Mouse (Mus musculus): Measurements from ENCODE around the gene Tmem117. TPM values are rescaled to one million over a fixed set of nuclear protein-coding genes. Genes with fewer than 3 reads are reported as not detected.

Gene Tmem117
- polyA plus RNA-seq, 1 experiment from 2014 or later = 0.78 TPM

DNA sequence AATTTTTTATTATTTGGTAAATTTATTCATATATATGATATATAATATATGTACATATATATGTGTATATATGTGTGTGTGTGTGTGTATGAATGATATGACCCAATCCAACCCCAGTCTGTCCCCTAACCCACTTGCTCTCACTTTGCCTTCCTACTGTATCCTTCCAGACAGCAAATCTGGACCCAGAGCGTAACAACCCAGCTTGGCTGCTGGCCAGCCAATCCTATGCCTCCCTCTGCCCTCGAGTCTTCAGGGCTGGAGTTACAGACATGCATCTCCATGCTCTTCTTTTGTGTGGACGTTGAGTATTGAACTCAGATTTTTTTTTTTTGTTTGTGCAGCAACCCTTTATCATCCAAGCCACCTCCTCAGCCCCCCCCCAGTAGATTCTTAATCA is 304.4 kb downstream of the Tmem117 start:
- H3K27ac ChIP-seq = no peak overlapping the region
- no peak overlapping the region for H3K9ac ChIP-seq
- 55% methylated on average over 3 of the region's 3 CpGs for WGBS
- no peak overlapping the region for H3K4me3 ChIP-seq (replicated peaks)
- H3K27me3 ChIP-seq = no peaks in the 10 kb centered on the region
- no peaks in the 10 kb centered on the region for H3K9me3 ChIP-seq
- no peaks in the 10 kb centered on the region for H3K36me3 ChIP-seq (replicated peaks)
- H3K4me1 ChIP-seq = peaks cover 6% of the 10 kb centered on the region; the same call in 1 of the 2 replicates
- ATAC-seq (ENCODE audit: low FRiP score) = 0 out of 2 replicates have a peak, but pooled peaks have one; percentile 17
- H3K4me2 ChIP-seq = no peak overlapping the region

DNA sequence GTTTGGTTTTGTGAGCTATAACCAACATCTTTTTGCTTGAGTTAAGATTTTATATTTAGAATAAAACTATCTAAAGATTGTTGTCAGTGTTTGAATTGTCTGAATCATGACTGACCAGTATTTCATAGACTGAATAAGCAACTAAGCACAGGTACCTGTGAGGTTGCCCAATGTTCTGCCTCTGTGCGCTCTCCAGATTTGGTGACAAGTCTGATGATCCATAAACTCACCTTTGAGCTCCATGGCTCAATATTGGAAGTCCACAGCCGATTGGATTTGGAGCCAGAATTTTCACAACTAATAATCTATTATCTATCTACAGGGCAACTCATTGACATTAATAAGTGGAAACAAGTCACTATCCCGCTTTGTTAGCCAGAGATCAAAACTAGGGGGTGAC is 312.9 kb downstream of the Tmem117 start:
- WGBS = 94% methylated on average over 3 of the region's 3 CpGs
- Histone ChIP-seq H3K9me3 (no peaks in the 10 kb centered on the region), H3K9ac (no peak overlapping the region), H3K4me2 (no peak overlapping the region), H3K4me3 (replicated peaks) (no peak overlapping the region), H3K27me3 (no peaks in the 10 kb centered on the region), H3K36me3 (replicated peaks) (no peaks in the 10 kb centered on the region), H3K27ac (no peak overlapping the region), H3K4me1 (no peaks in the 10 kb centered on the region; the same call in 1 of the 2 replicates)
- ATAC-seq (ENCODE audit: low FRiP score) = no peak

DNA sequence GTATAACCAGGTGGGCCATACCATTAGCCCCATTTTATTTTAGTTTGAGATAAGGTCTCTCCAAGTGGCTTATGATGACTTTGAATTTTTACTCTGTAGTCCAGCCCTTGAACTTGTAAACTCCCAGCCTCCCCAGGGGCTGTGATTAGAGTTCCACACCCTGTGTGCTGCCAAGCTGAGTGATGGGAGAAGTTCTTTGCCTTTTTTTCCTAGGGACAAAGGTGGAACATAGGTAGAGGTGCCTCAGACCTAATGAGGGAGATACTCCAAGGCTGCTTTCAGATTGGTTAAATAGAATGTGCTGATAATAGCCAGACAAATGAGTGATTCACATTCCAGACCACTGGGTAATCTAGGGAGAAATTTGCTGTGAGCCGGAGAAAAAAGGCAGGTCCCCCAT is 313.4 kb downstream of the Tmem117 start:
- Histone ChIP-seq H3K36me3 (replicated peaks) (no peaks in the 10 kb centered on the region), H3K9me3 (no peaks in the 10 kb centered on the region), H3K4me3 (replicated peaks) (no peak overlapping the region), H3K27me3 (no peaks in the 10 kb centered on the region), H3K27ac (no peak overlapping the region), H3K9ac (no peak overlapping the region), H3K4me1 (no peaks in the 10 kb centered on the region; the same call in 1 of the 2 replicates), H3K4me2 (no peak overlapping the region)
- no peak for ATAC-seq (ENCODE audit: low FRiP score)
- WGBS = 27% methylated on average over 1 of the region's 1 CpGs

DNA sequence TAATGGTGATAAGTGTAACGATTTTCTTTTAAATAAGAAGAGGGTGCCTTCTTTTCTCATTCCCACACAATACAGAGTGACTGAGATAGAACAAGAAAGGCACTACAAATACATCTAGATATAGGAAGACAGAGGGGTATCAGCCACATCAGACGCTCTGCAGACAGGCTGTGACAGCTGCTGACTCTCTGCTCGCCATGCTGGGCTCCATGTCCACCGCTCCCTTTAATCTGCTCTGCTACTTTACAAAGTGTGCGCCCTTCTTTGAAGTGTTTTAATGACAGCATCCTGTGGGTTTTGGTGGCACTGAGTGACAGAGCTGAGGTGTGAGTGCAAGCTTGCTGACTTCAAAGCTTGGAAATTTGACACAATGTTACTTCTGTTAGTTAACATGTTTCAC is 314.9 kb downstream of the Tmem117 start:
- Histone ChIP-seq H3K4me3 (replicated peaks) (no peak overlapping the region), H3K9ac (no peak overlapping the region), H3K27me3 (no peaks in the 10 kb centered on the region), H3K27ac (no peak overlapping the region), H3K9me3 (no peaks in the 10 kb centered on the region), H3K36me3 (replicated peaks) (no peaks in the 10 kb centered on the region), H3K4me2 (no peak overlapping the region), H3K4me1 (no peaks in the 10 kb centered on the region; the same call in 1 of the 2 replicates)
- WGBS = 66% methylated on average over 5 of the region's 5 CpGs
- ATAC-seq (ENCODE audit: low FRiP score) = no peak

DNA sequence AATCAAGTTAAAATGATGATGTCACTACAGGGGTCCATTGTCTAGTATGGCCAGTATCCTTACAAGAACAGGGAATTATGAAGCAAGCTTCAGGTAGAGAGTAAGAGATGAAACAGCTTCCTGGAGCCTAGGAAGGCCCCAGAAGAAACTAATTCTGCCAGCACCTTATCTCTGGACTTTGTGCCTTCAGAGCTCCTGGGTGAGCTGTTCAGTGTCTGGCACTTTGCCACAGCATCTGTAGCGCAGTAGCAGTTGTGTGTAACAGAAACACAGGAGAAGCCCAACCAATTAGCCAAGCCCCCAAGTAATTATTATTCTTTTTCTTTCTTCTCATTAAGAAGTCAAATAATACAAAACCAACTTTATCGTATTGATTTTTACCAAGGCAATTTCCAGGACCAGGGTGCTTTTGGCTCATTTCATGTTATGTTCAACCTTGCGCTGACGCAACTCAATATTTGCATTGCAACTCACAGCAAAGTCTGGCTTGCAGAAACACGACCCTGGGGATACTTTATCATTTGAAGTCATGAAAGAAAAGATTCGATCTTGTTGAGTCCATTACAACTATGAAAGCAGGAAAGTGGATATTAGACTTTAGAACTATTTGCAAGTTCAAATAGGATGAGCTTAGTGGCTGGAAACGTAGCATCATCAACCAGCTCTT is 322.5 kb downstream of the Tmem117 start:
- 86% methylated on average over 7 of the region's 7 CpGs for WGBS
- no peak overlapping the region for H3K4me2 ChIP-seq
- H3K9ac ChIP-seq = no peak overlapping the region
- ATAC-seq (ENCODE audit: low FRiP score) = no peak
- no peaks in the 10 kb centered on the region for H3K27me3 ChIP-seq
- no peaks in the 10 kb centered on the region for H3K36me3 ChIP-seq (replicated peaks)
- no peak overlapping the region for H3K27ac ChIP-seq
- no peaks in the 10 kb centered on the region for H3K4me1 ChIP-seq
- no peaks in the 10 kb centered on the region for H3K9me3 ChIP-seq
- no peak overlapping the region for H3K4me3 ChIP-seq (replicated peaks)

DNA sequence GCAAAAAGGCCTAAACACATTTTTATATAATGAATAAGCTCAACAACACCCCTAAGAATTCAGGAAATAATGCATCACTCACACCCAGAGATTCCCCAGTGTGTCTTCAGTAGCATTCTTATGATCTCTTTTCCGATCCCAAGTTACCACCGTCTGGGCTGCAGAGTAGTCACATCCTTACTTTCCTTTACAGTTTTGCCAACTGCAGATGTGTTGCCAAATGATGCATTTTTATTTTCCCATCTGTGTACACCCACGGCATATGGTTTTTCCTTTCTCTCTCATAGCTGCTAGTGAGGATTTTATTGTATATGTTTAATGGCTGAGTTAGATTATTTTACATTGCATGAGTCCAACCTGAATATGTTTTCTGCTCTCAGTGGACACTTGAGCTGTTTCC is 327.7 kb downstream of the Tmem117 start:
- 86% methylated on average over 3 of the region's 3 CpGs for WGBS
- ATAC-seq (ENCODE audit: low FRiP score) = no peak
- Histone ChIP-seq H3K27me3 (no peaks in the 10 kb centered on the region), H3K27ac (no peak overlapping the region), H3K9me3 (no peaks in the 10 kb centered on the region), H3K9ac (no peak overlapping the region), H3K4me3 (replicated peaks) (no peak overlapping the region), H3K4me1 (no peaks in the 10 kb centered on the region), H3K4me2 (no peak overlapping the region), H3K36me3 (replicated peaks) (no peaks in the 10 kb centered on the region)

DNA sequence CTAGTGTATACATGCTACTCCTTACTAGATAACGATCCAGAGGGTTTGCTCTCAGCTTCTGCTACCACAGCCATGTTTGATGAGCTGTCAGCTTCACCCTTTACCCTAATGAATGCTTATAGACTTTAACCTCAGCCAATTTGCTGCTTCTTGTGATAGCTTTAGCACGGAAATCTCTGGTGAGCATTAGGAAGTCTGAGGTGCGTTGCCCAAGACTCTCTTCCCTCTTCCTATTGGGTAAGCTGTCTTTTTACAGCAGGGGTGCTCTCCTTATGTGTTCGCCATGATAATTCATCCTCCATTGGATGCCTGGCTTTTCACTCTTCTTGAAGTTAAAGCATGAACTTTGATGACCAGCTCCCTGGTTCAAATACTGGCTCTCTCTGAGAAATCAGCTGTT is 328.2 kb downstream of the Tmem117 start:
- H3K27ac ChIP-seq = no peak overlapping the region
- H3K4me1 ChIP-seq = no peaks in the 10 kb centered on the region
- H3K4me2 ChIP-seq = no peak overlapping the region
- H3K36me3 ChIP-seq (replicated peaks) = no peaks in the 10 kb centered on the region
- H3K27me3 ChIP-seq = no peaks in the 10 kb centered on the region
- ATAC-seq (ENCODE audit: low FRiP score) = no peak
- no peaks in the 10 kb centered on the region for H3K9me3 ChIP-seq
- no peak overlapping the region for H3K9ac ChIP-seq
- WGBS = 72% methylated on average over 4 of the region's 4 CpGs
- no peak overlapping the region for H3K4me3 ChIP-seq (replicated peaks)

GRCm38 (mm10) chr15:94967004-94967403 is 338.0 kb downstream of the Tmem117 start:
- ATAC-seq (ENCODE audit: low FRiP score) = no peak
- Histone ChIP-seq H3K9me3 (no peaks in the 10 kb centered on the region), H3K4me1 (no peaks in the 10 kb centered on the region), H3K4me2 (no peak overlapping the region), H3K27me3 (no peaks in the 10 kb centered on the region), H3K4me3 (replicated peaks) (no peak overlapping the region), H3K9ac (no peak overlapping the region), H3K27ac (no peak overlapping the region), H3K36me3 (replicated peaks) (no peaks in the 10 kb centered on the region)
- WGBS = 91% methylated on average over 6 of the region's 6 CpGs

- Histone ChIP-seq H3K4me3 (replicated peaks) (no peak overlapping the region), H3K27me3 (no peaks in the 10 kb centered on the region), H3K9me3 (no peaks in the 10 kb centered on the region), H3K27ac (no peak overlapping the region), H3K36me3 (replicated peaks) (no peaks in the 10 kb centered on the region), H3K9ac (no peak overlapping the region), H3K4me1 (no peaks in the 10 kb centered on the region), H3K4me2 (no peak overlapping the region)
- WGBS = 64% methylated on average over 13 of the region's 13 CpGs
- ATAC-seq (ENCODE audit: low FRiP score) = no peak
Observed at GRCm38 (mm10) chr15:94968403-94969180, 339.6 kb downstream of the Tmem117 start.

GRCm38 (mm10) chr15:94981798-94982197 is 352.8 kb downstream of the Tmem117 start:
- Histone ChIP-seq H3K4me3 (replicated peaks) (no peak overlapping the region), H3K4me1 (no peaks in the 10 kb centered on the region), H3K27me3 (no peaks in the 10 kb centered on the region), H3K9me3 (no peaks in the 10 kb centered on the region), H3K36me3 (replicated peaks) (no peaks in the 10 kb centered on the region), H3K4me2 (no peak overlapping the region), H3K9ac (no peak overlapping the region), H3K27ac (no peak overlapping the region)
- ATAC-seq (ENCODE audit: low FRiP score) = no peak
- 88% methylated on average over 4 of the region's 4 CpGs for WGBS

DNA sequence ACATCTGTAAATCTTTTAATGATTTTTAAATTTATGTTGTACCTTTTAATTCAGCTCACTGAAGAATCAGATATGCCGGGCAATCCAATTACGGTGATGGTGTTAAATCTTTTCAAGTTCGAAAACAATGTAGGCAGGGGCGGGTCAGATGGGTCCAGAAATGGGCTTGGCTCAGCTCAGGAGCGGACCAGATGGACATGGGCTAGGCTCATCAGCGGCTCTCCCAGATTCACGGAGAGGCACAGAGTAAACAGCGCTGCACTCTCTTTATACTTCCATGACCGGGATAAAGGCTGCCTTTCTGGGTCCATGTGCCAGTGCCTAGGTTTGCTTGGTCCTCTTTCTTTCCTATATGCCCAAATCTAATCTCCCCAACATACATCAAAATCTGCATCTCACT is 366.3 kb downstream of the Tmem117 start:
- no peaks in the 10 kb centered on the region for H3K27me3 ChIP-seq
- 86% methylated on average over 9 of the region's 9 CpGs for WGBS
- no peaks in the 10 kb centered on the region for H3K4me1 ChIP-seq
- no peak overlapping the region for H3K27ac ChIP-seq
- no peak for ATAC-seq (ENCODE audit: low FRiP score)
- H3K9me3 ChIP-seq = no peaks in the 10 kb centered on the region
- H3K9ac ChIP-seq = no peak overlapping the region
- no peak overlapping the region for H3K4me3 ChIP-seq (replicated peaks)
- no peak overlapping the region for H3K4me2 ChIP-seq
- no peaks in the 10 kb centered on the region for H3K36me3 ChIP-seq (replicated peaks)

DNA sequence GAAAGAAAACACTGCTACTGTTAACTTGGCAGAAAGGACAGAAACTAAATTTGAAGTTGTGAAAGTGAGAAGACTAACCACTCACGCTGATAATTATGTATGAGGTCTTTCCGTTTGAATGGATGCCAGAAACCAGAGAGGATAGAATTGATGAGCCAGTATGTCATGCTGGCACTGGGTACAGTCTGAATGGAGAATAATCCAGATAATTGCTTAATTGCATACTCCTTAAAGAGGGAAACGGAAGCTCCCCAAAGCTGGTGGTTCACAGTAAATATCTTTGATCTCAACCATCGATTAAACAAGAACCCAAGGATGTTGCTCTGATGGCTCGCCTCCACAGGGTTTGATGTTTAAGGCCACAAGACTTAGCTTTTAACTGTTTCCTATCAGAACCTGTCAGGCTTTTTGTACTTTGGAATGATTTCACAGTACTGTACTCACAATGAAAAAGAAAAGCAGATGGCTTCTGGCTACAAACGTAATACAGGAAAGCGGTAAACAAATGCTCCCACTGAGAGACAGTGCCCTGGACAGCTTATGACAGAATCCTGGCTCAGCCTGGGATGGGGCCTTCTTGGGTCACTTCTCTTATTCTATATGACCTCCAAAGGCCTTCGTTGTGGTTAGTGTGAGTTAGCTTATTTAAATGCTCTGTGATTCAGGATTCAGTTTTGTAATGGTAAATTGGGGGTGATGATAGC is 376.2 kb downstream of the Tmem117 start:
- H3K27ac ChIP-seq = no peak overlapping the region
- no peak overlapping the region for H3K9ac ChIP-seq
- H3K9me3 ChIP-seq = no peaks in the 10 kb centered on the region
- no peaks in the 10 kb centered on the region for H3K27me3 ChIP-seq
- 49% methylated on average over 8 of the region's 8 CpGs for WGBS
- H3K4me3 ChIP-seq (replicated peaks) = no peak overlapping the region
- 0 out of 2 replicates have a peak, but pooled peaks cover 2% of the 10 kb centered on the region for H3K4me1 ChIP-seq
- no peaks in the 10 kb centered on the region for H3K36me3 ChIP-seq (replicated peaks)
- H3K4me2 ChIP-seq = no peak overlapping the region
- ATAC-seq (ENCODE audit: low FRiP score) = no peak

Measured in forebrain, embryonic 12.5 days (tissue).